Mouse (Mus musculus) erythroblast, embryonic 14.5 days (primary cell): ENCODE data around the gene Ifit1.

Experiments
- GATA1 ChIP-seq: IDR thresholded peaks from 2 replicates; pipeline ENCODE4 v1.6.1; 2012; ENCODE audit warnings: low read length, inconsistent platforms, mixed read lengths
- TAL1 ChIP-seq: IDR thresholded peaks from 3 replicates; pipeline ENCODE4 v1.6.1; 2012; ENCODE audit warnings: low read length, inconsistent platforms, mixed read lengths

DNA sequence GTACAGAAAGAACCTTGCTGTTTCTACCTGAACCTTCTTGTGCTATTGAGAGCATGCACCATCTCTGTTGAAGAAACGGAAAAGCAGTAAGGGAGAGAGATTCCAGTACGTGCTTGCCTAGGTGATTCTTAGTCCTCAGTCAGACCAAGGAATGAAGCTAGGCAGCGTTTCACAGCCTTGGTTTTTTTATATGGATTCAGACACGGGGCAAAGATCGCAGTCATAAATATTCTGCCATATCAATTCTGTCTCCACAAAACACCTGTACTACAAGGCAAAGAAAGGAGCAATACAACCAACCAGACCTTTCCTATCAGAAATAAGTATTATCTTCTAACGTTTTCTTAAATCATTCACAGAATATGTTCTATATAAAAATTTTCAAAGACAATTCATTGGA is 50.7 kb downstream of the Ifit1 start:
- TF ChIP-seq TAL1 (no peak), GATA1 (no peak)
